Mouse (Mus musculus) right cerebral cortex, adult 2 months (tissue): ENCODE measurements at regions not wholly inside any gene's neighbourhood (a gene's known extent, or its start where the extent isn't known, plus 50 kb on each side); places are given as distances from the start of the nearest gene placed in this dataset.
"Not testable (repeated sequence)": the region's sequence is repeated elsewhere in the genome, so short reads cannot be mapped to it uniquely, and the experiment has no call there.

Experiments
- DNase-seq, 2 experiments: peaks; one replicate each; pipeline ENCODE4 v3.0.0; 2021 to 2022; ENCODE audit warnings: low spot score in 2 of 2

GRCm38 (mm10) chr13:74563483-74564330 is 69.9 kb upstream of the Zfp825 start:
- peak; percentile 83 for DNase-seq

- DNase-seq = not testable (repeated sequence)
Observed at GRCm38 (mm10) chr13:74564331-74564727, 70.5 kb upstream of the Zfp825 start.

GRCm38 (mm10) chr13:74569967-74570366 is 69.4 kb upstream of the Erap1 start:
- DNase-seq = not testable (repeated sequence)
